Mouse (Mus musculus) kidney, postnatal 14 days (tissue): ENCODE results near the gene Rbms3.

Source experiments
- DNase-seq: peaks from one replicate; pipeline ENCODE4 v3.0.0; 2022; ENCODE audit warnings: mixed read lengths

Rbms3 gene

GRCm38 (mm10) chr9:117093551-117093950 is 536.2 kb downstream of the Rbms3 start:
- no peak for DNase-seq

DNA sequence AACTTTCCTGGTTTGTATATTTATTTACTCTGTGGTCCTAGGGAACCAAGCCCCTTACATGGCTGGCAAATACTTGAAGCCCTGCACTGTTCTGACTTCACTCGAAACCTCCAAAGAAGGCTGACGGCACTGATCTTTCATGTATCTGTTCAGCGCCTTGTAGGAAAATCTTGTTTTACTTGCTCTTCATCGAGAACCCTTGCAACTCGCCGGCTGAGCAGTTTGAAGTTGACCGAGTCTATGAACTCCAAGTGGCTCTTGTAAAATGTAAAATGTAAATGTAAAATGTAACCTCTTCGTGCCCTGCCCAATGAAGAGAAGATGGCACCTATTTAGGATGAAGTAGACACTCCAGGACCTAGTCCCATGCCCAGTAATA is 537.5 kb downstream of the Rbms3 start:
- DNase-seq: no peak

GRCm38 (mm10) chr9:117091253-117092176 is 538.2 kb downstream of the Rbms3 start:
- DNase-seq: no peak

GRCm38 (mm10) chr9:117089409-117090147 is 540.1 kb downstream of the Rbms3 start:
- DNase-seq: peak; percentile 69

DNA sequence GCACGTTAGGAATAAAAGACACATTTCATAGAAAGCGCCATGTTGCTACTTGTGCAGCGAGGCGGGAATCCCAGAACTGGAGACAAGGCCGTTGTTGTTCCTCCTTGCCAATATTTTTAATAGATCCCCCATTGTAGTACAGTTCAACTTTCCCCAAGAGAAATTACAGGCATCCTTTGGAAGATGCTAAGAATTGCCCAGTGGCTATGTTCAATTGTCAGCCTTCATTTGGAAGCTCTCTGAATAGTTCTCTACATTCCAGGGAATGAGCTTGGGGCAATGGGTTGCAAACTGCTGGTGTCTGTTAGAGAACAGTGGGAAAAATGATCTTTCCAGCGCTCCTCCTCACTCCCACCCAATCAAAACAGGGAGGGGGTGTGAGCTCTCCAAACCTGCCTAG is 541.4 kb downstream of the Rbms3 start:
- no peak for DNase-seq

GRCm38 (mm10) chr9:117085706-117086105 is 544.0 kb downstream of the Rbms3 start:
- DNase-seq: no peak

- no peak for DNase-seq
These were observed 545.2 kb downstream of the Rbms3 start for GRCm38 (mm10) chr9:117084471-117084870.

- no peak for DNase-seq
These were observed 550.2 kb downstream of the Rbms3 start for GRCm38 (mm10) chr9:117079471-117079870.

GRCm38 (mm10) chr9:117077548-117077947 is 552.2 kb downstream of the Rbms3 start:
- no peak for DNase-seq

DNA sequence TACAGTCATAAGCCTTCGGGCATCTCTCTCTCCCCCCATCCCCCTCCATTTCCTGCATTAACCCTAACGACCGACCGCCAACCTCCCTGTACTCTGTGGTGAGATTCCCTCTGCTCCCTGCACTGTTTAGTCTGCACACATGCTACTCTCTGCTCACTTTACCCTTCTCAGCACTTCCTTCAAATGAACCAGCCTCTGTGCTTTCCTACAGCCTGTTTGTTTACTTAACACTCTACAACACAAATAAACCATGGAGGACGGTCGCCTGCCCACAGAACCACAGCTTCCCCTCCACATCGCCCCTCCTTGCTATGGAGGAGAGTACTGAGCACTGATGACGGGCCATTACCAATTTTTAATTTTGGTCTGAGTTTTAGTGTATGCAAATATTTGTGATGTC is 552.9 kb downstream of the Rbms3 start:
- no peak for DNase-seq

GRCm38 (mm10) chr9:117072433-117073099 is 557.1 kb downstream of the Rbms3 start:
- DNase-seq: peak; percentile 43

DNA sequence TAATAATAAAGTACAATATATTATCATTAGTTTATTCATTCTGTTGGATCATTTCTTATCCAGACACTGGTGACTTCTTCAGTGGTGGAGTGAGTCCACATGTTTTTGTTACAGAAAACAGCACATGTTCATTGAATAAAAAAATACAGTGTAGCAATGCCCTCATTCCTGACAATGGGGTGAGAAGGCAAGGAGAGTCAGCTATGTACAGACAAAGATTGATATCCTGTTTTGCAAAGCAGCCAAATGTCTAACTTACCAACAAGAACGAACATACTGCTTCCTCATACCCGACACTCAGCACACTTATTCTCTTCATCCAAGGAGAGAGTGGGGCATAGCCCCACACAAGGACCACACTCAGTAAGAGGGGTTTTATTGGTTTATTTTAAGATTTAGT is 559.1 kb downstream of the Rbms3 start:
- no peak for DNase-seq

DNA sequence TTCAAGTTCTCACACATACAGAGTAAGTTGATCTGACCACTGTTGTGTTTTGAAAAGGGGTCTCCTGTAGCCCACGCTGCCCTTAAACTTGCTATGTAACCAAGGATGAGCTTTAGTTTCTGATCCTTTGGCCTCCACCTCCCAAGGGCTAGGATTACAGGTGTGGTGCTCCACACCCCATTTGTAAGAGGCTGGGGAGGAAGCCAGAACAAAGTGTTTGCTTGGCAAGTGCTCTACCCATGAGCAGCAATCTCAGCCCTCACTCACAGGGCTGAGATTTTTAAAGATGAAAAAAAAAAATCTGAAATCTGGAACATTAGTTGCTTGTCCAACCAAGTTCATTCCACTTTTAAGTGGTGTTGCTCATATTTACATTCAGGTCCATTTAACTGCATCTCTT is 560.5 kb downstream of the Rbms3 start:
- DNase-seq: no peak

- peak; percentile 71 for DNase-seq
These were observed 561.9 kb downstream of the Rbms3 start for GRCm38 (mm10) chr9:117067703-117068419.

DNA sequence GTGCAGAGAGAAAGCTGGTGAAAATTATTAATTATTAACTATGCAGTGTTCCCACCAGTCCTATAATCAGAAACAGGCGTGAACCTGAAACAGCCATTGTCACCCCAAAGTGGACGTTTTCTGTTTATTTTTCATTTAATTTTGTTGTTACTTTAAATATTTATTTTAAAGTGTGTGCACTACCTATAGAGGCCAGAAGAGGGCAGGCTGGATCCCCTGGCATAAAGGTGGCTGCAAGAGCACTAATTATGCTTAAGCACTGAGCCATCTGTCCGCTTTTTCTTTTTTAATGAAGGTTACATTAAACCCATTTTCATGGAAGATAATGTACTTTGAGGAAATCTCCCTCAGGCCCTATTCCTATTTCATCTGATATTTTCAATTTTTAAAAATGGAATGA is 563.2 kb downstream of the Rbms3 start:
- DNase-seq: no peak

- DNase-seq: no peak
These were observed 564.1 kb downstream of the Rbms3 start for GRCm38 (mm10) chr9:117065601-117066000.

GRCm38 (mm10) chr9:117059586-117059985 is 570.1 kb downstream of the Rbms3 start:
- DNase-seq: no peak

GRCm38 (mm10) chr9:117059135-117059534 is 570.6 kb downstream of the Rbms3 start:
- DNase-seq: no peak

DNA sequence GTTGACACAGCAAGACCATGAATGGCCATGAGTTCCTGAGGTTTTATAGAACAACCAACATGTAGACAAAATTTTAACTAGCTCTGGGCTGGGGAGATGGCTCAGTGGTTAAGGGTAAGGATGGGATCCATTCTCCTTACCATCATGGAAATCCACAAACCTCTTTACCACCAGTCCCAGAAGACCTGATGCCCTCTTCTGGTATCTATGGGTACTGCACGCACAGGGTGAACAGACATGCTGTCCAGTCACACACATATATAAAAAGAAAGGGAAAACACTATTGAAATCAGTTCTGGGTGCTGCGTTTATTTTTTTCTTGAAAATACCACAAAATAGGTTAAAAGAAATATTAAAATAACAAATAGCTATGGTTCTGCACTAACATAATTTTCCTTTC is 577.8 kb downstream of the Rbms3 start:
- no peak for DNase-seq

DNA sequence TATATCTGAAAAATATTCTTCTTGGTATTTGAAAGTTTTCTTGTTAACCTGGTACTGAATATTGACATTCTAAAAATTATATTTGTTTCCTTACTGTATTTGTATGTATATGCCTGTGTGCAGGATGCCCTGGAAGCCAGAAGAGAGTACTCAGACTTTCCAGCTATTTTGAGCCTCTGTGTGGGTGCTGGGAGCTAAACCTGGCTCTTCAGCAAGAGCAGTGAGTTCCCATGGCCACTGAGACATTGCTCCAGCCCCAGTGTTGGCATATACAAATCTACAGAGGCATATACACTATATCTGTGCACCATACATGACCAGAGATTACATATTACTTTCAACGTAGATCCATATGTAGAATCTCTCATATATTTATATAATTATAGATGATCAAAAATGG is 581.1 kb downstream of the Rbms3 start:
- no peak for DNase-seq

DNA sequence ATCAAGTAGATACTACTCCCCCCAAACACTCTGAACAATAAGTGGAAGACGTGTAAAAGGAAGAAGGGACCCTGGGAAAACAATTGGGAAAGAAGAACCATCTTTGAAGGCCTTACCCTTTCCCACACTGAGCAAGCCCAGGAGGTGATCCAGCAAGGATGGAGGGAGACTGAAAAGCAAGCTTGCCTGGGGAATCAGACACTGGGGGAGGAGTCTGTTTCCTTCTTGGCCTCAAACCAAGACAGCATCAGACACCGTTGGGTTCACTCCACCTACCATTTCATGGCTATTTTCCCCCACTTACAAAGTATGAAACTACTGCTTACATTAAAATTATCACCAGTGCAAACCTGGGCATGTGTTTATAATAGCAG is 587.7 kb downstream of the Rbms3 start:
- DNase-seq: no peak

DNA sequence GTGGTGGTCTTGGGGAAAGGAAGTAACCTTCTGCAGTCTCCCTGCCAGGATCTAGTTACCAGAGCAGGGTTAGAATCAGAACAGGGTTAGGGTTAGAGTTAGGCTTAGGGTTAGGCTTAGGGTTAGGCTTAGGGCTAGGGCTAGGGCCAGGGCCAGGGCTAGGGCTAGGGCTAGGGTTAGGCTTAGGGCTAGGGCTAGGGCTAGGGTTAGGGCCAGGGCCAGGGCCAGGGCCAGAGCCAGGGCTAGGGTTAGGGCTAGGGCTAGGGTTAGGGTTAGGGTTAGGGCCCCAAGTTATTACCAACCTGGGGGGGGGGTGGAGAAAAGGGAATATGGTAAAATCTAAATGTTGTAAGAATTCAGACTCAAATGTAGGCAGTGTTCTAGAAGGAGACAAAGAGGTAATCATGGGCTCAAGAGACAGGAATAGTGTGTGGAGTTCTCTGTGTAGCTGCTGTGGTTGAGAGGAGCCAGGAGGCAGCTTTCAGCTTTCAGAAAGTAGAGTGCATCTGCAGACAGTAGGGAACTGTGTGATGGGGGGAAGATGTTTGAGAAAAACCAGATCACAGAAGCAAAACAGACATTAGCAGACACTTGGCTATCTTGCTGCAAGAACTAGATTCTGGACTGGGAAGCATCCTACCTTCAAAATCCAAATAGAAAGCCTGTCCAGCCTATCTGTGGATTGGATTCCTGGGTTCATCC is 588.3 kb downstream of the Rbms3 start:
- no peak for DNase-seq
